Mouse (Mus musculus) stomach, embryonic 16.5 days (tissue): ENCODE data around the gene Cdc20b. TPM values are rescaled to one million over a fixed set of nuclear protein-coding genes. Genes with fewer than 3 reads are reported as not detected.
A peak's percentile ranks its signal among the peaks of the same experiment; 100 is the strongest.
"Not testable (repeated sequence)": the region's sequence is repeated elsewhere in the genome, so short reads cannot be mapped to it uniquely, and the experiment has no call there.

Experiments
- ATAC-seq: fragments of 200-750 bp; cut with Nextera tagmentation; 2 replicates; pipeline ENCODE4 v1.8.0; 2017; ENCODE audit warnings: moderate number of reproducible peaks, moderate TSS enrichment; ENCODE audit not compliant: insufficient read depth, low FRiP score
- H3K27ac ChIP-seq: fragments of 300-500 bp; sonication (generic); 2 replicates; pipeline ENCODE4 v1.5.1; 2014; ENCODE audit warnings: low read length
- H3K27me3 ChIP-seq: fragments of 300-500 bp; sonication (generic); 2 replicates; pipeline ENCODE4 v1.6.1; 2014; ENCODE audit warnings: low read length, control low read depth, mixed read lengths; ENCODE audit not compliant: control insufficient read depth, insufficient read depth
- H3K36me3 ChIP-seq: fragments of 300-500 bp; sonication (generic); 2 replicates; pipeline ENCODE4 v1.6.1; 2014; ENCODE audit warnings: low read length; ENCODE audit not compliant: control insufficient read depth, insufficient read depth
- H3K4me1 ChIP-seq: fragments of 300-500 bp; sonication (generic); 2 replicates; pipeline ENCODE4 v1.6.1; 2014; ENCODE audit warnings: low read length, control low read depth, mixed read lengths; ENCODE audit not compliant: control insufficient read depth, insufficient read depth
- H3K4me2 ChIP-seq: fragments of 300-500 bp; sonication (generic); 2 replicates; pipeline ENCODE4 v1.6.1; 2014; ENCODE audit warnings: low read depth, low read length, mixed read lengths
- H3K4me3 ChIP-seq: fragments of 300-500 bp; sonication (generic); replicated peaks from 2 replicates; pipeline ENCODE4 v1.5.1; 2014; ENCODE audit warnings: mild to moderate bottlenecking, low read length
- H3K9ac ChIP-seq: fragments of 300-500 bp; sonication (generic); 2 replicates; pipeline ENCODE4 v1.6.1; 2014; ENCODE audit warnings: low read length
- H3K9me3 ChIP-seq: fragments of 300-500 bp; sonication (generic); replicated peaks from 2 replicates; pipeline ENCODE4 v1.6.1; 2016; ENCODE audit warnings: low read length, control low read depth; ENCODE audit not compliant: control insufficient read depth
- WGBS: fragments of 180-500 bp; shearing (Covaris S2); extraction: QIAGEN DNeasy Blood & Tissue Kit; methylation state at CpG from one replicate; pipeline ENCODE4 v1.1.7; 2014; 5-methylcytosine and 5-hydroxymethylcytosine counted together
- polyA plus RNA-seq: library from polyadenylated mRNA; unstranded; fragments of >200 nt; fragmentation: Nextera tagmentation; extraction: Ambion mirVana; gene quantifications from 2 replicates; pipeline ENCODE4 v1.2.1, GENCODE M21; 2015

Gene Cdc20b
- polyA plus RNA-seq, 1 experiment from 2014 or later = 0.08 TPM

DNA sequence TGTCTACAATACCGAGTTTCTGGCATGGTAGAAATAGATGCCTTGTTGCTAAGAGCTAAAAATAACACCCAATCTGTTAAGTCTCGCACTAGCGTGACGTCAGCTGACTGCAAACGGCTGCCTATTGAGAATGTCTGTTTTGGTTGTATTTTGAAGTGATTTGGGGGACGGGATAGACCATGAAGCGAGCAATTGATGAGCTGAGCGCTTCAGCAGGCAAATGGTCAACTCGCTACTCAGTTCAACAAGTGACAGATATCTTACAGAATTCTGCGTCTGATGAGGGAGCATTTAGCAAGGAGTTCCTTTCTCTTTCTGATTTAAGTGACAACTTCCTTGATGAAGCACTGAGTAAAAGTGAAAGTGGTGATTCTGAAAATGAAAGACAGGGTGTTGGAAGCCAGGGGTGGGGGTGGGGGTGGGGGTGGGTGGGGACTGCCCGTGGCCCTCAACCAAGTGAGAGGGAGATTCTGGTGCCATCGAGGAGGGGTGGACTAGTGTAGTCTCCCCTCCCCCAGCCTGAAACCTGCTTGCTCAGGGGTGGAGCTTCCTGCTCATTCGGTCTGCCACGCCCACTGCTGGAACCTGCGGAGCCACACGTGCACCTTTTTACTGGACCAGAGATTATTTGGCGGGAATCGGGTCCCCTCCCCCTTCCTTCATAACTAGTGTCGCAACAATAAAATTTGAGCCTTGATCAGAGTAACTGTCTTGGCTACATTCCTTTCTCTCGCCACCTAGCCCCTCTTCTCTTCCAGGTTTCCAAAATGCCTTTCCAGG, 21.5 kb upstream of the Cdc20b start:
- not testable (repeated sequence) for H3K27ac ChIP-seq, ATAC-seq, H3K36me3 ChIP-seq, H3K27me3 ChIP-seq, H3K4me1 ChIP-seq, H3K9me3 ChIP-seq
- Histone ChIP-seq H3K9ac (peak overlapping the region; percentile 3; the same call in 1 of the 2 replicates), H3K4me3 (peak overlapping the region; percentile 34), H3K4me2 (peak overlapping the region; percentile 47)
- WGBS = 35% methylated on average over 18 of the region's 20 CpGs

DNA sequence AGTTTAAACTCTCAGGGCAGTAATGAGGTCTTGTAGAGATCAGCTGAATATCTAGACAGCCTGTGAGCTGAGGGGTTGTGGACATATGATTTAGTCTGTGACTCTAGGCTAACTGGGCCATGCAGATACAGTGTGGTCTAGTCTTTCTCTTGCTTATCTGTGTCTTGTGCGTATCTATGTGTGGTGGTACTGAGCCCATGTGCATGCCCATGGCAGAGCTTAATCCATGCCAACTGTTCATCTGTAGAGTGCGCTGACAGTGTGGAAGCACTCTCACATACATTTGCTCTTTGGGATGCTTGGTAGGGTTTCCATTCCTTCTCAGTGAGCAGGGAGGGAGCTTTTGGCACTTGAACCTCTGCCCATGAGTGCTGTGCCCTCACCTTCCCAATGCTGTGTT, 13.4 kb upstream of the Cdc20b start:
- H3K4me1 ChIP-seq = 0 out of 2 replicates have a peak, but pooled peaks cover 3% of the 10 kb centered on the region
- H3K4me2 ChIP-seq = no peak overlapping the region
- no peaks in the 10 kb centered on the region for H3K36me3 ChIP-seq
- H3K9me3 ChIP-seq = no peaks in the 10 kb centered on the region
- WGBS = 88% methylated on average over 2 of the region's 2 CpGs
- no peak for ATAC-seq
- H3K27ac ChIP-seq = no peak overlapping the region
- H3K9ac ChIP-seq = no peak overlapping the region
- H3K27me3 ChIP-seq = no peaks in the 10 kb centered on the region
- H3K4me3 ChIP-seq = no peak overlapping the region

DNA sequence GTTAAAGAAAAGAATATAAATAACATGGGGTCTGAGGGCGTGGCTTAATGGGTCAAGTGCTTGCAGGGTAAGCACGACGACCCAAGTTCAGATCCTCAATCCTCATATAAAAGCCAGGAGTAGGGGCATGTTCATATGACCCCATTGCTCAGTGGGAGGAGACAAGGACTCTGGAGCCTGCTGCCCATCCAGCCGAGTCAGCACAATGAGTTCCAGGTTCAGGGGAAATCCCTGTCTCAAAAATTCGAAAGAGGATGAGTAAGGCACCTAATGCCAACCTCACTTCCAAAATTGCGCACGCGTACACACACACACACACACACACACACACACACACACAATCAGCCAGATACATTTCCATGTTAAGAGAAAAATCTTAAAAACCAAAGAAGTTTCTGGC, 12.4 kb upstream of the Cdc20b start:
- no peak overlapping the region for H3K4me2 ChIP-seq
- 0 out of 2 replicates have a peak, but pooled peaks cover 3% of the 10 kb centered on the region for H3K4me1 ChIP-seq
- no peak for ATAC-seq
- no peaks in the 10 kb centered on the region for H3K9me3 ChIP-seq
- H3K27me3 ChIP-seq = no peaks in the 10 kb centered on the region
- WGBS = 74% methylated on average over 8 of the region's 8 CpGs
- H3K9ac ChIP-seq = no peak overlapping the region
- no peak overlapping the region for H3K27ac ChIP-seq
- no peak overlapping the region for H3K4me3 ChIP-seq
- no peaks in the 10 kb centered on the region for H3K36me3 ChIP-seq

DNA sequence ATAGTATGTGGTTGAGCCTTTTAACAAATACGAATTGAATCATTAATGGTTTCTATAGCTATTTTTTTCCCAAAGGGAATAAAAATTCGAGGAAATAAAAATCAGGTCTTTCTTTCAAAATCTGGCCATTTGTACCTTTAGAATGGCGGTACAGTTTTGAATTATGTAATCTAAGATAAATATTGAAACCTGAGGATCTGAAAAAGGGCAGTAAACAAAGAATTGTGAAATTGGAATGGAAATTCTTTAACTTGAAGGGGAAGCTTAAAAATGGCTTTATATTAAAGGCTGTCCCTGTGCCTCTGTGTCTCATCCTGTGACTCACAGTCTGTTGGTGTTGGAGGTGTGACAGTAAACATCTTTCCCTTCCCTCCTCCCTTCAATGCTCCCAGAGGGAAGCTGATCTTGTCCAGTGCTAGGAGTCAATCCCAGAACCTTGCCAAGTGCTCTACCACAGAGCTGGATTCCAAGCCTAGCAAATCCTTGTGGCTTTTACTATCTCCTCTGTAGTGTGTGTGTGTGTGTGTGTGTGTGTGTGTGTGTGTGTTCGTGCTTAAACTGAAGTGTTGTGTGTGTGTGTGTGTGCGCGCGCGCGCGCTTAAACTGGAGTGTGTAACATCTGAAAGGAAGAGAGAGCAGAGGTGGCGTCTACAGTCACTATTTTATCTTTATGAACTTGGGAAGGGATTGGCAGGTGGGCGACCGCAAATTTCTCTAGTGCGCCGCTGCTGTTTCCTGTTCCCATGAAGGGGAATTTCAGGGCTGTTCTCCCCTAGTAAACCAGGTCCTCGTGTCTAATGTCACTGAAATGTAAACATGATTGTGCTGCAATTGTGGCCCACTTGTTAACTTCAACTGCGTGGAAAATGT, 11.4 kb upstream of the Cdc20b start:
- 65% methylated on average over 17 of the region's 17 CpGs for WGBS
- H3K9ac ChIP-seq = no peak overlapping the region
- no peak overlapping the region for H3K27ac ChIP-seq
- no peaks in the 10 kb centered on the region; the same call in 1 of the 2 replicates for H3K27me3 ChIP-seq
- no peak for ATAC-seq
- H3K4me1 ChIP-seq = 0 out of 2 replicates have a peak, but pooled peaks cover 3% of the 10 kb centered on the region
- H3K9me3 ChIP-seq = no peaks in the 10 kb centered on the region
- no peak overlapping the region for H3K4me3 ChIP-seq
- no peaks in the 10 kb centered on the region for H3K36me3 ChIP-seq
- H3K4me2 ChIP-seq = no peak overlapping the region

DNA sequence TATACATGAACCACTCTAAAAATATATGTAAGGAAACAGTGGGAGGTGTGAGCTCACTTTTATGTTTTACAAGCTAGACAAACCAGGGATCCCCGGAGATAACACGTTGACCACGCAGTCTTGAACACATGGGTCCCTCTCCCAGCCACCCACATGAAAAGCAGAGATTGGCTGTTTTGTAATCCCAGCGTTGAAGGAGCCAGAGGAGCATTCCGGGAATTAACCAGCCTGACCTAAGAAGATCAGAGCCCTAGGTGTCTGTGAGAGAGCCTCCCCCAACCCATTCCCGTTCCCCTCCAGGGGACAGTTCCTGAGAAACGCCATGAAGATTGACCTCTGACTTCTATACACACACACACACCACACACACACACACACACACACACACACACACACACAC, 3.6 kb upstream of the Cdc20b start:
- Histone ChIP-seq H3K4me2 (peak overlapping the region; percentile 97), H3K27ac (no peak overlapping the region), H3K9me3 (no peaks in the 10 kb centered on the region), H3K4me3 (peak overlapping the region; percentile 57), H3K9ac (no peak overlapping the region), H3K4me1 (peaks cover 12% of the 10 kb centered on the region; the same call in 1 of the 2 replicates), H3K27me3 (peaks cover 26% of the 10 kb centered on the region), H3K36me3 (no peaks in the 10 kb centered on the region)
- WGBS = 4% methylated on average over 7 of the region's 7 CpGs
- no peak for ATAC-seq

DNA sequence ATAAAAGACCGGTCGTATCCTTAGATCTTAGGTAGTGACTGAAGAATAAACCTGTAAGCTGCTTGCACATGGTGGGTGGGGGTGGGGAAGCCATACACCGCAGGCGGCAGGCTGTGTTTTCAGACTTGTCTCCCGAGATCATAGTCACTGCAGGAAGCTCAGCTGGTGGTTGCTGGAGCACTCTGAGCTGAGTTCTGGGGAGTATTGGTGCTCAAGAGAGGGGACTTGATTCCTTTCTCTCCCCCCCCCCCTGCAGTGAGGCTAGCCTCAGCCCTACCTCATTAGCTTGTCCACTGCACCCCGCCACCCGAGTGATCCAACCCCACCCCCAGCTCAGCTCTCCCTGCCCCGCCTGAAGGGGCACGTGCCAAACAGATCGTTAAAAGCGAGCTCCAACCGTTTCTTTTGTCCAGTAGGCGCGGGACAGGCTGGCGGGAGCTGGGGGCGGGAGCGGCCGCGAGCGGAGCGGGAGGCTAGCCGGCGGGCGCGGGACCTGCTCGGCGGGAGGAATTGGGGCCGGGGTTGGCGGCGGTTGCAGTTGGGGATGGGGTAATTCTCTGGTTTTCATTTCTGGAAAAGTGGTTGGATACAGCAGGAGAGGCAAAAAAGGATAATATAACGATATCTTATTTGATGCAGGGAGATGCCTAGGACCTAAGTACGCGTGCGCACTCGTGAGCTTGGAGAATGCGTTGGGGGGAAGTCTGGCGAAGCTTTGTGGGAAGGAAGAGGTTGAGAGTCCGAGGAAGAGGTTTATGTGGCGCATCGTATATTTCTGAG, 2.9 kb upstream of the Cdc20b start:
- H3K9me3 ChIP-seq = no peaks in the 10 kb centered on the region
- under 1% methylated on average over 40 of the region's 40 CpGs for WGBS
- H3K4me2 ChIP-seq = peak overlapping the region; percentile 97
- H3K36me3 ChIP-seq = no peaks in the 10 kb centered on the region
- H3K27me3 ChIP-seq = peaks cover 26% of the 10 kb centered on the region
- peak overlapping the region; percentile 72 for H3K9ac ChIP-seq
- H3K4me1 ChIP-seq = peaks cover 12% of the 10 kb centered on the region; the same call in 1 of the 2 replicates
- no peak overlapping the region for H3K27ac ChIP-seq
- ATAC-seq = peak; percentile 9; the same call in 1 of the 2 replicates
- H3K4me3 ChIP-seq = peak overlapping the region; percentile 57

DNA sequence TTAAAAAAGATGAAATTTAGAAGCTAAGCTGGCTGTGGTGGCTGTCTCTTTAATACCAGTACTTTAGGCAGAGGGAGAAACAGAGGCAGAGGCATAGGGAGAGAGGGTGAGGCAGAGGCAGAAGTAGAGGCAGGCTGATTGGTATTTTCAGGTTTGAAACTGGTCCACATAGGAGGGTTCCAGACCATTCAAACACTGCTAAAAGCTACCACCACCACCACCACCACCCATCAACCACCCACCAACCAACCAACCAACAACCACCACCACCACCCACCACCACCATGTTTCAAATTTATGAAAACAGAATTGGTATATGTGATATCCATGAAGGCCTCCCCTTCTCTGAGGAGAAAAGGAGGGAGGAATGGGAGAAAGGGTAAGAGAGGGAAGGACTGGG, 2.1 kb upstream of the Cdc20b start:
- Histone ChIP-seq H3K4me3 (no peak overlapping the region), H3K36me3 (no peaks in the 10 kb centered on the region)

DNA sequence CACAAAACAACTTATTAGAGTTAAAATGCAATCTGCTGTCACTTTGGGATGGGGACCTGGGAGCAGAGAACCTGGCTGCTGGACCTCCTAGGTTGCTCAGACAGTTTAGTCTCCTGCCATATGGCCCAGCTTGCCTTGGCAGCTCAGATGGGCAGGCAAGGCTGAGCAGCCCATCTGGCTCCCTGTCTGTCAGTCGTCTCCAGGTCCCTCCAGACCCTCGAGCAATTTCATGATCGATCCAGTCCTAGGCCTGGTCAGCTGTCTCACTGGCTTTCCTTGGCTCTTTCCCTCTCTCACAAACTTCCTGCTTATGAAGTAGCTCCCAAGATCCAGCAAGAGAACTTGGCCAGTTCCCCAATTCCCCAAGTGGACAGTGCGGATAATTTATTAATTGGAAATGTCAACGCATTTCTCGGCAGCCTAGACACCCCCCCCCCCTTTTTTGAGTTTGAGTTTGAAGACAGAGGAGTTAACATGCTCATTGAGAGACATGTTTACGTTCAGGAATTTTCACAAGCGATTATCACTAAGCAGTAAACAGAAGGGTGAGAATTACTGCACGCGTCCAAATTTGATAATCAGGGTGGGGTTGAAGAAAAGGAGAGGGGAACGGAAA, 532 bp upstream of the Cdc20b start:
- no peaks in the 10 kb centered on the region for H3K36me3 ChIP-seq
- peaks cover 26% of the 10 kb centered on the region for H3K27me3 ChIP-seq
- peak overlapping the region; percentile 60 for H3K4me3 ChIP-seq
- no peak overlapping the region for H3K27ac ChIP-seq
- H3K9ac ChIP-seq = peak overlapping the region; percentile 72
- H3K9me3 ChIP-seq = no peaks in the 10 kb centered on the region
- H3K4me1 ChIP-seq = peaks cover 12% of the 10 kb centered on the region; the same call in 1 of the 2 replicates
- peak overlapping the region; percentile 99 for H3K4me2 ChIP-seq
- no peak for ATAC-seq
- 4% methylated on average over 11 of the region's 11 CpGs for WGBS

More for the DNA sequence above, 2.1 kb upstream of the Cdc20b start:
- peaks cover 12% of the 10 kb centered on the region; the same call in 1 of the 2 replicates for H3K4me1 ChIP-seq
- peaks cover 26% of the 10 kb centered on the region for H3K27me3 ChIP-seq
- ATAC-seq = no peak
- no peak overlapping the region for H3K27ac ChIP-seq
- no peaks in the 10 kb centered on the region for H3K9me3 ChIP-seq
- H3K4me2 ChIP-seq = no peak overlapping the region
- H3K9ac ChIP-seq = no peak overlapping the region
